Mouse (Mus musculus) gastrocnemius, adult 2 months (tissue): ENCODE results near the gene Alox8. TPM values are rescaled to one million over a fixed set of nuclear protein-coding genes. Genes with fewer than 3 reads are reported as not detected.

Experiments used
- DNase-seq: peaks from one replicate; pipeline ENCODE4 v3.0.0; 2022
- H3K27ac ChIP-seq: fragments of 200-600 bp; 2 replicates; pipeline ENCODE4 v1.8.1; 2022; ENCODE audit warnings: mild to moderate bottlenecking
- H3K4me3 ChIP-seq: fragments of 200-600 bp; 2 replicates; pipeline ENCODE4 v1.8.1; 2022; ENCODE audit warnings: mild to moderate bottlenecking, moderate library complexity
- CTCF ChIP-seq: fragments of 200-600 bp; IDR thresholded peaks from 2 replicates; pipeline ENCODE4 v1.8.1; 2022; ENCODE audit warnings: antibody characterized with exemption, mild to moderate bottlenecking, moderate library complexity
- intact Hi-C: fragments of 180-260 bp; cut with DNase I; formaldehyde crosslinking; loops from one replicate; pipeline ENCODE4 v1.15.1; 2025
- total RNA-seq, 2 experiments: library from RNA; stranded (reverse); gene quantifications; 2 replicates each; pipeline ENCODE4 v1.2.3; 2021

The Alox8 gene
- total RNA-seq, 2 experiments from 2014 or later = not detected

DNA sequence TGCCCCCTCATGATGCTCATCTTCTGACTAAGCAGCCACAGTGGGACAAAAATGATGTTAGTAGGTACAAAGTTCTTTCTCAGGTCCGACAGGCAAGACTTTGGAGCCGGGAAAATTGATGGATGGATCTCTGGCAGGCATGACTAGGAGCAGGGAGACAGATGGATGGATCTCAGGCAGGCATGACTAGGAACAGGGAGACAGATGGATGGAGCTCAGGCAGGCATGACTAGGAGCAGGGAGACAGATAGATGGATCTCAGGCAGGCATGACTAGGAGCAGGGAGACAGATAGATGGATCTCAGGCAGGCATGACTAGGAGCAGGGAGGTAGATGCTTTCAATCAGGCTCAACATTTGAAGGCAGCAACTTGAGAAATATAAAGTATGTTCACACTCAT lies 13.8 kb upstream of the Alox8 start:
- no peak for TF ChIP-seq CTCF
- Histone ChIP-seq H3K27ac (no peak overlapping the region), H3K4me3 (no peak overlapping the region)
- DNase-seq = no peak
- intact Hi-C loops = no loop called here

DNA sequence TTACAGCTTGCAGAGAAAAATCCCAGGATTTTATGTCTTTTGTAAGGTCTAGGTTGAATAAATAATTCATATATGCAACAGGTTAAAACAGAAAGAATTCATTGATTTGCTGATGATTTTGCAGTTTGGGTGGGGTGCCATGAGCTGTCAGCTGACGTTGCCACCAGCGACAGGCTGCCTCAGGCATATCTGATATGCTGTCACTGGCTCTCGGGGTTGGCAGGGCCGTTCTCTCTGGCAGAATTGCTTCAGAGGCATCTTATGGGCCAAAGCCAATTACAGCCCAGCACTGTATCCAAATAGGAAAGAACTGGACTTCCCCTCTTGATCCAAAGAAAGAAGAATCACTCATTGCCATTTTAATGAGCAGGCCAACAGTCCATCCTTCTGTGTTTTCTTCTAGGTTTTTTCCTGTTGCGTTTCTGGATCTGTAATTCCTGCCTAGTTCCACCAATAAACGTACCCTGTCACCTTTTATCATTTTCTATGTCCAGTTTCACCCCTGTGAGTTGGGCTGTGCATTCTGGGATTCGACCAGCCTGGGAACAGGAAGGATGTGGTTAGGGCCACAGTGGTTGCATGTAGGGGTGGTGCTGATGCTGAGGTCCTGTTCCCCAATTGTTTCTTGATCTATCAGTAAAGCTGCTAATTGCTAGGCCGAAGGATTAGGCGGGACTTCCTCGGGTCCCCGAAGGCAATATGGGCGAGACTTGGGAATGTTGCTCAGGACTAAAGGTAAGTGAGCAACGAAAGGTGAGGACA lies 5.0 kb upstream of the Alox8 start:
- Histone ChIP-seq H3K4me3 (no peak overlapping the region), H3K27ac (no peak overlapping the region)
- no peak for TF ChIP-seq CTCF
- intact Hi-C loops = no loop called here
- DNase-seq = no peak

DNA sequence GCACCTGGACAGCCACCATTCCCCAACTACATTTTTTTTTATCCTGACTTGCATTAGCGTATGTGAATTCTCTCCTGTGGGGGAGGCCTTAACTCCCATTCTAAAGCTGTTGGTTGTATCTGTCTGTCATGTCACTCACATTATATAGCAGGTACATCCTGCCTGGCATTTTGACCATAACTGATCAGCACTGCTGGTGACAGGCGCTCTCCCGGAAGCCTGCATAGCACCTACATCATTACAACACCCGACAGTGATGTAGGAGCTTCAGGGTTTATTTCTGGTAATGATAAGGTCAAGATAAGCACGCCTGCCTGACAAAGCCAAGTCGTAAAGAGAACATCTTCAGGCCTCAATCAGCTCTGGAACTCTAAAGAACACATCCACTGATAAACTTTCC lies 2.6 kb upstream of the Alox8 start:
- intact Hi-C loops = no loop called here
- TF ChIP-seq CTCF = no peak
- no peak for DNase-seq
- H3K4me3 ChIP-seq = no peak overlapping the region
- H3K27ac ChIP-seq = no peak overlapping the region

DNA sequence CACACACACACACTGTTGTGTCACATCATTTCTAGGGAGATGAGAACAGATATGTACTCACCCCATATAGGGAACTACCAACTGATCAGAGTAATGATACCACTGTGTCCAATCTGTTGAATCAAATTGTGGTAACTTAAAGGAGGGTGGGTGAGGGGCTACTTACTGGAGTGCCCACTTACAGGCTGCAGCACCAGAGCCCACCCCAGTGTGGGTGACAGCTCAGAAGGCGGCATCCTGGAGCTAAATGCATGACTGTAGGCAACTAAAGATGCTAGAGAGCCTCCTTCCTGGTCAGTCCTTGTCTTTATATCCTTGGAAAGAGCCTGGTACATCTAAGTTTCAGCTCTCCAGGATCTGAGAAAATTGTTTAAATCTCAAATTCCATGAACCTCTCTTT lies 1.6 kb upstream of the Alox8 start:
- intact Hi-C loops = loop anchor here (10.0 kb wide), 1 partner anchor 186 kb away; no protein-coding TSS in a partner anchor
- H3K27ac ChIP-seq = no peak overlapping the region
- DNase-seq = no peak
- TF ChIP-seq CTCF = no peak
- H3K4me3 ChIP-seq = no peak overlapping the region

DNA sequence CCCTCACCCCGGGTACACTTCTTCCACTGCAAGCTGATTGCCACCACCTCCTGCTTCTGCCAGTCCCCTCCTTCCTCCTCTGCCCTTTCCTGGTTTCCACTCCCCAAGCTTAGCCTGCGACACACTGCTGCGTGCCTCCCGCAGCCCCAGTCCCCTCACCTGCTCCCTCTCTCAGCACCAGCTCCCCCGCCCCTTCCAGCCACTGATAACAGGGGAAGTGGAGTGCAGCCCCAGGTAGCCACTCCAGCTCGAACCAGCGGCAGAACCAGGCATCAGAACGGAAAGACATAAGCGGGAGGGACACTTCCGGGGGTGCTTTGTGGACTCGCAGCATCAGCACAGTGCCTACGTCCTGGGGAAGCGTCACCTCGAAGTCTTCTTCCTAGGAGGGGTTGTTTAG lies 449 bp downstream of the Alox8 start:
- intact Hi-C loops = loop anchor here (10.0 kb wide), 1 partner anchor 188 kb away; no protein-coding TSS in a partner anchor
- Histone ChIP-seq H3K4me3 (no peak overlapping the region; the same call in 1 of the 2 replicates), H3K27ac (no peak overlapping the region)
- DNase-seq = no peak
- no peak for TF ChIP-seq CTCF

DNA sequence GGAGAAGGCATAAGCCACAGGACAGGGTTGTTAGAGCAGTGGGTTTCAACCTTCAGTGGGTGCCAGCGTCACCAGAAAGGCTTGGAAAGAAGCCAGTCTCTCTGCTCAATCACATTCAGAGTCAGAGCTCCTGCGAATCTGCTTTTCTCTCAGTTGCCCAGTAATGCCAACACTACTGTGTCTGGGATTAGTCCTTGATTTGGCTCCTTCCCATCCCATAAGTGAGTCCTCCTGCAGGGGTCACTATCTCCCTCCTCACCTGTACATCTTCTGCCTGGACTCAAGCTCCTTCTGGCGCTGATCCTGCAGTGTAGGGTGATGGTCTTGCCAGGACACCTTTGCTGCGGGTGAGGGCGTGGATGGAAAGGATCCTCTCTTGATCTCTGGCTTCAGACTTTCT lies 877 bp downstream of the Alox8 start:
- DNase-seq = no peak
- Histone ChIP-seq H3K27ac (no peak overlapping the region), H3K4me3 (no peak overlapping the region)
- no peak; the same call in 1 of the 2 replicates for TF ChIP-seq CTCF
- intact Hi-C loops = loop anchor here (10.0 kb wide), 1 partner anchor 188 kb away; no protein-coding TSS in a partner anchor

DNA sequence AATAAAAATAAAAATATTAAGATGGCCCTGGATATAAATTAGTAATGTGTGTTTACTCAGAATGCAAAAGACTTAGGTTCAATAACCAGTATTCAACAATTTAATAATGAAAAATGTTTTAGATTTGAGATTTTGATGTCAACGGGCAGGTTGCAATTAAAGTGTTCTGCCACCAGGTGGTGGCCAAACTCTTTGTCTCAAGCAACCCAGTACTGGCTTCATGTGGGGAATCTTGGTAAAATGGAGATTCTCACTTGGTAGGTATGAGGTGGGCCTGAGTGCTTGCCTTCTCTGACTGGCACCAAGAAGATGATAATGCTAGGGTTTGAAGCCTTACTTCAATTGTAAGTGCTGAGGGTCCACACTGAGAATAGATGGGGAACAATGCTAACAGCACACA lies 4.8 kb downstream of the Alox8 start:
- Histone ChIP-seq H3K27ac (no peak overlapping the region), H3K4me3 (no peak overlapping the region)
- peak; percentile 32 for DNase-seq
- intact Hi-C loops = loop anchor here (1.0 to 10.0 kb wide), 2 partner anchors 52 to 192 kb away; no protein-coding TSS in a partner anchor
- peak; percentile 84 for TF ChIP-seq CTCF

DNA sequence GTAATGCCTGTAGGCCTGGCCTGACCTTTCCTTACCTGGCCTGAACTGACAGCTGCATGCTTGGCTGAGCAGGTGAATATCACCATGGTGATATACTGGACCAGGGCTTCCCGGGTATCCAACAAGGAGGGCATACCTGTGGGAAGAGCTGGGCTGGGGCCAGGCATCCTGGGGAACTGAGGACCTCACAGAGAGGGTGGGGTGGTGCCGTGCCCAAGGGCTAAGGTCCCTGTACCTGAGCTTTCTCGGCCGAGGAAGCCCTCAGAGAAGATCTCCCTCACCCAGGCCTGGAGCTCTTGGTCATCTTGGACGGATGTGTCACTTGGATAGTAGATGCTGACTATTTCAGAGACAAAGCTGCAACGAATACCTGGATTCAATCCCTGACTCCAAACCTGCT lies 11.7 kb downstream of the Alox8 start:
- TF ChIP-seq CTCF = no peak
- Histone ChIP-seq H3K27ac (no peak overlapping the region), H3K4me3 (no peak overlapping the region)
- intact Hi-C loops = no loop called here
- DNase-seq = no peak

DNA sequence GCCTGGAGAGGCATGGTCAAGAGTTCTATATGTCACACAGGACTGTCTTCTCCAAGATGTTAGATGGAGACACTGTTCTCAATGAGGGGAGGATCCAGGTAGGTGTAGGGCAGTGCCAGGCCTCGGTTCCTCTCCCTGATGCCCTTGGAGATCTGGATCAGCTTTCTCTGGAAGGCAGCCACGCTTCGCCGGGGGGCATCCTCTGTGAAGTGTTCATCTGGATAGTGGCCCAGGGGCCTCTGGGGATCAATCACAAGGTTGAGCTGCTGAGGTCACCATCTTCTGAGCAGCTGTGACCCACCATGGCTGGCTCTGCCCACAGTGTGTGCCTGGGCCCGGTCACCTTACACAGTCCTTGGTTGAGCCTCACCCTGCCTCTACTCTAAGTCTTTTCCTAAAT lies 12.6 kb downstream of the Alox8 start:
- intact Hi-C loops = no loop called here
- Histone ChIP-seq H3K27ac (no peak overlapping the region), H3K4me3 (no peak overlapping the region)
- no peak for TF ChIP-seq CTCF
- no peak for DNase-seq

DNA sequence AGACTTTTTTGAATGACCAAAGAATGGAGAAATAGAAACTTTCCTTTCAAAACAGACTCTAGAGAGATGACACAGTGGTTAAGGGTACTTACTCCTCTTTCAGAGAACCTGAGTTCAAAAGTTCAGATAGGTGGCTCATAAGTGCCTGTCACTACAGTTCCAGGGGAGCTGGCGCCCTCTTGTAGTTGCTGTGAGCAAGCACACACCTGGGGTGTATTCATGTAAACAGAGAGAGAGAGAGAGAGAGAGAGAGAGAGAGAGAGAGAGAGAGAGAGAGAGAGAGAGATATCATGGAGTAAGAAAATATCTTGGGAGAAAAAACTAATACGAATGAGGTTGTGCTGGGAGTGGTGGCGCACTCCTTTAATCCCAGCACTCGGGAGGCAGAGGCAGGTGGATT lies 17.5 kb downstream of the Alox8 start:
- DNase-seq = no peak
- intact Hi-C loops = no loop called here
- TF ChIP-seq CTCF = no peak
- Histone ChIP-seq H3K27ac (no peak overlapping the region), H3K4me3 (no peak overlapping the region)

DNA sequence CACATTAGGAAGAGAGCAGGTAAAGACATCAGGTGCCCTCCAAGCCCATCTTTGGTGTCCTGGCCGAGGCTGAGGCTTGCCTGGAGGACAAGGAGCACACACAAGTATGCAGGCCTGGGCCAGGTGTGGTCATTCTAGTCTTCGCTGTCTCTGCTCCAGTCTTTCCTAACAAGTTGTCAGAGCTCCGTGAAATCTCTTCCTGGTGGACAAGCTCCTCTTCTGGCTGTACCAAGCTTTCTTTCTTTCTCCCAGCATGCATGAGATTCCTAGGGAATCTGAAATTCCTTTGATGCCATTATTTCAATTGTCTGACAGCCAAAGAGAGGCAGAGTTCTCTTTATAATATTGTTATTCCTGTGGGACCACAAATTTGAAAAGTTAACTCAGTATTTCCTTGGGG lies 18.1 kb downstream of the Alox8 start:
- DNase-seq = no peak
- Histone ChIP-seq H3K4me3 (no peak overlapping the region), H3K27ac (no peak overlapping the region)
- no peak for TF ChIP-seq CTCF
- intact Hi-C loops = no loop called here

DNA sequence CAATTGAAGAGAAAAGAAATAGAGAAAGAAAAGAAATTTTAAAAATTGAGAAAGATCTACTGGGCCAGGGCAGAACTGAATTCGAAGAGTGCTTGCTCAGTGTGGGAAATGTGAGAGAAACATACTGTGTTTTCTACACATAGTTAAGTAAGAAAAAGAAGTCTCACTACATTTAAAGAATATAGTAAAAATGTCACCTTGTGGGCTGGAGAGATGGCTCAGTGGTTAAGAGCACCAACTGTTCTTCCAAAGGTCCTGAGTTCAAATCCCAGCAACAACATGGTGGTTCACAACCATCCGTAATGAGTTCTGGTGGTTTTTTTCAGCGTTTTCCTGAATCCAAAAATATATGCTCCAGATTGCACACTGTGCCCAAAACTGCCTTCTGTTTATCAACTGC lies 19.1 kb downstream of the Alox8 start:
- H3K4me3 ChIP-seq = no peak overlapping the region
- intact Hi-C loops = no loop called here
- H3K27ac ChIP-seq = no peak overlapping the region
- no peak for TF ChIP-seq CTCF
- no peak for DNase-seq

DNA sequence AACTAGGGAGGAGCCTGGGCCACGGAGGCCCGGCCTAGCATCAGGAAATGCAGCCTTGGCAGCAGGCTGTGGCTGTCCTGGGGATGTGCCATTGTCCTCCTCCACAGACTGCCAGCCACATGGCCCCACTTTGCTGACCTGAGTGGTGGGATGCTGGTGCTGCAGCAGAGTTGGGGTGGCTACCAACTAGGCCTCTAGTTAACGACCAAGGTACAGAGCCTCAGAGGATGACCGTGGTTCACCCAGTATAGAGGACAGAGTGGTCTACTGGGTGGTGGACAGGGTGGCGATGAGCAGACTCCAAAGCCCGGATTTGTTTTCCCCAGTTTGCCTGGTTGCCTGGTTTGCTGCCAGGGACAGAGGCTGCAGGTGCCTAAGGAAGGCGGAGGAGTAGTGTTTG lies 22.9 kb downstream of the Alox8 start:
- intact Hi-C loops = no loop called here
- no peak overlapping the region for H3K27ac ChIP-seq
- no peak overlapping the region for H3K4me3 ChIP-seq
- TF ChIP-seq CTCF = no peak
- peak; percentile 16 for DNase-seq

DNA sequence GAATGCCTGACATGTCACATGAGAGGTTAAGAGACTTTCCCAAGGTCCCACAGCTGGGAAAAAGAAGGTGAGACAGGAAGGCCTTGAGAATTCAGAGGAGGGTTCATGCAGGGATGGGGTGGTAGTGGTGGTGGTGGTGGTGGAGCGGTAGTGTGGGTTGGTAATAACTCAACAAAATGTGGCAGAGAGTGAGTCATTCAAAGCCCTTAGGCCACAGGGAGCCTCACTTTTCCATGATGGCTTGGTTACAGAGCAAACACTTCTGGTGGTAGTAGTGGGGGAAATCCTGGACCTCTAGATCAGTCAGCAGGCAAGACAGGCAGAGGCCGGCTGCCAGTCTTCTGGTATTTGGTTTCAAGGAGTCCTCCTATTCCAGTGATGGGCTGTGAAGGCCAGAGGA lies 25.0 kb downstream of the Alox8 start:
- no peak overlapping the region for H3K27ac ChIP-seq
- intact Hi-C loops = no loop called here
- peak; percentile 9 for DNase-seq
- no peak overlapping the region for H3K4me3 ChIP-seq
- no peak for TF ChIP-seq CTCF
